Mouse (Mus musculus): Measurements from ENCODE around the gene Spast.

- TF ChIP-seq CTCF (IDR thresholded peaks at IDR 0.05; ENCODE audit: insufficient read depth, low read depth, low read length), result no peak
- TF ChIP-seq POLR2A (IDR thresholded peaks at IDR 0.05; ENCODE audit: insufficient read depth, low read depth, low read length), result no peak
Measured at GRCm38 (mm10) chr17:74416841-74417360, 78.1 kb downstream of the Spast start.

Data from olfactory bulb, adult 2 months (tissue).